Mouse (Mus musculus) forebrain, embryonic 15.5 days (tissue): ENCODE measurements around the gene Bbs7. TPM values are rescaled to one million over a fixed set of nuclear protein-coding genes. Genes with fewer than 3 reads are reported as not detected.

Experiments
- ATAC-seq: fragments of 200-750 bp; cut with Nextera tagmentation; replicated peaks from 2 replicates; pipeline ENCODE4 v1.8.0; 2017; ENCODE audit warnings: mild to moderate bottlenecking, moderate TSS enrichment, moderate library complexity
- H3K27ac ChIP-seq: fragments of 300-500 bp; sonication (generic); replicated peaks from 2 replicates; pipeline ENCODE4 v1.5.1; 2015; ENCODE audit warnings: mild to moderate bottlenecking, inconsistent platforms
- H3K27me3 ChIP-seq: fragments of 300-500 bp; sonication (generic); 2 replicates; pipeline ENCODE4 v1.6.1; 2015; ENCODE audit warnings: inconsistent platforms
- H3K36me3 ChIP-seq: fragments of 300-500 bp; sonication (generic); 2 replicates; pipeline ENCODE4 v1.6.1; 2015; ENCODE audit warnings: mild to moderate bottlenecking, inconsistent platforms
- H3K4me1 ChIP-seq: fragments of 300-500 bp; sonication (generic); 2 replicates; pipeline ENCODE4 v1.6.1; 2015; ENCODE audit warnings: inconsistent platforms
- H3K4me2 ChIP-seq: fragments of 300-500 bp; sonication (generic); replicated peaks from 2 replicates; pipeline ENCODE4 v1.6.1; 2015; ENCODE audit warnings: mild to moderate bottlenecking, inconsistent platforms
- H3K4me3 ChIP-seq: fragments of 300-500 bp; sonication (generic); 2 replicates; pipeline ENCODE4 v1.5.1; 2015; ENCODE audit warnings: mild to moderate bottlenecking, inconsistent platforms
- H3K9ac ChIP-seq: fragments of 300-500 bp; sonication (generic); replicated peaks from 2 replicates; pipeline ENCODE4 v1.6.1; 2015; ENCODE audit warnings: mild to moderate bottlenecking, inconsistent platforms
- H3K9me3 ChIP-seq: fragments of 300-500 bp; sonication (generic); 2 replicates; pipeline ENCODE4 v1.6.1; 2016; ENCODE audit warnings: inconsistent platforms
- WGBS: fragments of 180-500 bp; shearing (Covaris S2); methylation state at CpG from one replicate; pipeline ENCODE4 v1.1.7; 2015; ENCODE audit warnings: mixed read lengths; 5-methylcytosine and 5-hydroxymethylcytosine counted together
- polyA plus RNA-seq: library from polyadenylated mRNA; unstranded; fragments of >200 nt; fragmentation: Nextera tagmentation; extraction: Ambion mirVana; gene quantifications from 2 replicates; pipeline ENCODE4 v1.2.1, GENCODE M21; 2015

Bbs7 gene
- polyA plus RNA-seq, 1 experiment from 2014 or later = 20.1 TPM

GRCm38 (mm10) chr3:36541399-36541798 lies 71.9 kb downstream of the Bbs7 start:
- Histone ChIP-seq H3K9me3 (no peaks in the 10 kb centered on the region), H3K4me3 (no peak overlapping the region), H3K27me3 (no peaks in the 10 kb centered on the region), H3K36me3 (no peaks in the 10 kb centered on the region), H3K4me1 (no peaks in the 10 kb centered on the region), H3K9ac (no peak overlapping the region), H3K4me2 (no peak overlapping the region), H3K27ac (no peak overlapping the region)
- 91% methylated on average over 2 of the region's 2 CpGs for WGBS
- ATAC-seq = no peak

DNA sequence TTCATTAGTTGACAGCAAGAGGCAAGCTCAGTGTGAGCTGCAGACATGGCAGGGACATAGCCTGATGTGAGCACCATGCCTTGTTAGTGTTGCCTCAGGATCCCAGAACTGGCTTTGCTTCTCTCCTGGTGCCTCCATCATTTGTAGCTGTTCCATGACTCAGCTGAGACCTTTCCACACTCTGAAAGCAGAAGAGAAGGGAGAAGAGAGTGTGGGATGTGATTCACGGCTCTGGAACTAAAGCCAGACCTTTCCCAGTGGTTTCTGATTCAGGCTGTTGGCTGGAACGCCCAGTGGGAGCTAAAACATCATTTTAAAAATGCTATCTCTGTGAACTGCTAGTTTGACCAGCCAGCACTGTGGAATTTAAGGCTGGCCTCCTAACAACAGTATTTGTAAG lies 72.5 kb downstream of the Bbs7 start:
- no peak for ATAC-seq
- Histone ChIP-seq H3K9ac (no peak overlapping the region), H3K27me3 (no peaks in the 10 kb centered on the region), H3K27ac (no peak overlapping the region), H3K36me3 (no peaks in the 10 kb centered on the region), H3K9me3 (no peaks in the 10 kb centered on the region), H3K4me2 (no peak overlapping the region), H3K4me3 (no peak overlapping the region), H3K4me1 (no peaks in the 10 kb centered on the region)
- 68% methylated on average over 2 of the region's 2 CpGs for WGBS

DNA sequence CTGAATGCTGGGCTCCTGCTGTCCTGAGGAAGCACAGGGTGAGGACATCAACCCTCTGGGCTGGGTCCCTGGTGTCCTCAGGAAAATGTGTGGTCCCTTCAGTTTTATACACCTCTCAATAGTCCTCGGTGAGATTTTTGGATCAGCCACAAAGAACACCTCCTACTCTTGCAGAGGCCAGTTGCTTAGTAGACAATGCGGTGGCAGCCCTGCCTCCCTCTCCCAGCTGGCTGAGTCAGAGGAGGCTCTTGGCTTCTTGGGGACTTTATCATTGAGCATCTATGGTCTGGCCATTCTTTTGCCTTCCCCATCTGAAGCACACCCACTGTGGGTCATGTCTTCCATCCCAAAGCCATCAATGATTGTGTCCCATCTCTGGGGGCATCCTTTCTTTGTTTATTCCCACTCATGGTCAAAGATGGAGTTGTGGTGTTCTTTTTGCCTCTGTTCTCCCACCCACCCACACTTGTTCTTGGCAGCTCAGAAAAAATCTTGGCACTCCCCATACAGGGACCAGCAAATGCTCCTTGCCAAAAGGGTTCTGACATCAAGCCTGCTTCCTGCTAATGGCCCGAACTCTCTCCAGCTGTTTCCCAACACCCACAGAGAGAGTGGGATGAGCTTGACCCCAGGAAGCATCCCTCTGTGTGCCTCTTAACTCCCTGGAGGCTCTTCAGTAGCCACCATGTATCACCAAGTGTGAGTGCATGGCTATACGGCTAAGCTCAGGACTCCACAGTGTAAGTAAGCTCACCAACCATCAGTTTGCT lies 75.4 kb downstream of the Bbs7 start:
- Histone ChIP-seq H3K9ac (no peak overlapping the region), H3K4me1 (no peaks in the 10 kb centered on the region), H3K4me3 (no peak overlapping the region), H3K36me3 (no peaks in the 10 kb centered on the region), H3K9me3 (no peaks in the 10 kb centered on the region), H3K27me3 (no peaks in the 10 kb centered on the region), H3K27ac (no peak overlapping the region), H3K4me2 (no peak overlapping the region)
- 88% methylated on average over 4 of the region's 4 CpGs for WGBS
- no peak for ATAC-seq

GRCm38 (mm10) chr3:36536041-36536440 lies 77.2 kb downstream of the Bbs7 start:
- ATAC-seq = no peak
- 91% methylated on average over 12 of the region's 12 CpGs for WGBS

GRCm38 (mm10) chr3:36533201-36533672 lies 80.0 kb downstream of the Bbs7 start:
- WGBS = 0% methylated on average over 1 of the region's 1 CpGs
- peaks cover 21% of the 10 kb centered on the region for H3K4me1 ChIP-seq
- H3K27ac ChIP-seq = no peak overlapping the region
- no peaks in the 10 kb centered on the region for H3K9me3 ChIP-seq
- no peaks in the 10 kb centered on the region for H3K36me3 ChIP-seq
- H3K4me2 ChIP-seq = no peak overlapping the region
- H3K4me3 ChIP-seq = no peak overlapping the region
- H3K9ac ChIP-seq = no peak overlapping the region
- H3K27me3 ChIP-seq = no peaks in the 10 kb centered on the region
- ATAC-seq = no peak

More at GRCm38 (mm10) chr3:36536041-36536440, 77.2 kb downstream of the Bbs7 start:
- H3K4me1 ChIP-seq = peaks cover 12% of the 10 kb centered on the region
- no peak overlapping the region for H3K4me2 ChIP-seq
- no peak overlapping the region for H3K4me3 ChIP-seq
- no peaks in the 10 kb centered on the region for H3K9me3 ChIP-seq
- no peaks in the 10 kb centered on the region for H3K27me3 ChIP-seq
- no peak overlapping the region for H3K9ac ChIP-seq
- no peak overlapping the region for H3K27ac ChIP-seq
- H3K36me3 ChIP-seq = no peaks in the 10 kb centered on the region

- WGBS = 40% methylated on average over 7 of the region's 7 CpGs
- peaks cover 21% of the 10 kb centered on the region for H3K4me1 ChIP-seq
- H3K27me3 ChIP-seq = no peaks in the 10 kb centered on the region
- H3K36me3 ChIP-seq = no peaks in the 10 kb centered on the region
- no peak overlapping the region for H3K27ac ChIP-seq
- H3K4me2 ChIP-seq = no peak overlapping the region
- H3K9me3 ChIP-seq = no peaks in the 10 kb centered on the region
- no peak overlapping the region for H3K9ac ChIP-seq
- ATAC-seq = no peak
- H3K4me3 ChIP-seq = no peak overlapping the region
Measured at GRCm38 (mm10) chr3:36532738-36533137, 80.5 kb downstream of the Bbs7 start.

DNA sequence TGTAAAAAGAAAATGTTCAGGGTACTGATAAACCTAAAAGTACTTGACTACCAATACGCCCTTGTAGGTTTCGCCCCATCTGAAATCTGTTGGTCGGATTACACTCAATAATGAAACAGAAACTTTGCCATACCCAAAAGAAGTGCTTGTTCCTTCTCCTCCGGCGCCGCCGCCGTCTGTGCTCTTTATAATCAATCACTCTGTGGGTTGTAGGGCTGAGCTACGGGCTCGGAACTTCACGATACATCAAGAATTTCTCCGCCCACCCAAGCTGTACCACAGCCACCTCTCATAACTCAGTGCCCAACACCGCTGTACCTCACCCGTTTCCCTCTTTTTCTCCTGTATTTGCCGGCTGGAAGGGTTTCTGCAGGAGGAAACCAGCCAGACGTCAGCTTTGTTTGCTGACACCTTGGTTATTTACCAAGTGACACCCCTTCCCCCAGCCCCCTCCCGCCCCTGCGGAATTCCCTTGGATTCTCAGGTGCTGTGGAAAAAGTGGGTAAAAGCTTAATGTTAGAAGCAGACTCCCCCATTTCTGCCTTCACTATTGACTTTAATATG lies 81.2 kb downstream of the Bbs7 start:
- WGBS = 21% methylated on average over 18 of the region's 18 CpGs
- no peak for ATAC-seq
- Histone ChIP-seq H3K36me3 (no peaks in the 10 kb centered on the region), H3K9ac (no peak overlapping the region), H3K4me1 (peaks cover 21% of the 10 kb centered on the region), H3K9me3 (no peaks in the 10 kb centered on the region), H3K4me2 (peak overlapping the region; percentile 25), H3K4me3 (peak overlapping the region; percentile 19), H3K27me3 (no peaks in the 10 kb centered on the region), H3K27ac (no peak overlapping the region)

DNA sequence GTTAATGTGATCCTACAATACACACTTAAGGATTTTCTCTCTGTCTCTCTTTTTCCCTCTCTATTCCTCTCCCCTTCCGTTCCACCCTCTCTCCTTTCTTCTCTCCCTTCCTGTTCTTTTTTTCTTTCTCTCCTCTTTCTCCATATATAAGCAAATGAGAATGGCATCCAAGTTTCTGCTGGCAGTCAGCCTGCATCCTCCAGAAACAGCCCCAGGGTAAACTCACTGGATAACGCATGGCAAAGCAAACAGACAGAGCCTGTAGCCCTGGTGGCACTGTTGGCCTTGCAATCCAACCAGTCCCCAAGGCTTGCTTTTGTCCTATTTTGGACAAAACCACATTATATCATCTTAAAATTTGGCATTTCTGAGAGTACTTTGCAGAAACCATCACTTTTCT lies 82.0 kb downstream of the Bbs7 start:
- Histone ChIP-seq H3K9ac (no peak overlapping the region), H3K4me1 (peaks cover 21% of the 10 kb centered on the region), H3K36me3 (no peaks in the 10 kb centered on the region), H3K27ac (no peak overlapping the region), H3K4me2 (no peak overlapping the region), H3K4me3 (no peak overlapping the region), H3K9me3 (no peaks in the 10 kb centered on the region), H3K27me3 (no peaks in the 10 kb centered on the region)
- WGBS = 19% methylated on average over 2 of the region's 2 CpGs
- ATAC-seq = peak; percentile 32; the same call in 1 of the 2 replicates

- Histone ChIP-seq H3K9me3 (no peaks in the 10 kb centered on the region), H3K36me3 (no peaks in the 10 kb centered on the region), H3K27me3 (no peaks in the 10 kb centered on the region), H3K4me2 (no peak overlapping the region), H3K9ac (no peak overlapping the region), H3K4me3 (no peak overlapping the region), H3K27ac (no peak overlapping the region), H3K4me1 (peaks cover 21% of the 10 kb centered on the region)
- peak; percentile 59 for ATAC-seq
- 73% methylated on average over 5 of the region's 5 CpGs for WGBS
Measured at GRCm38 (mm10) chr3:36530781-36531180, 82.5 kb downstream of the Bbs7 start.

- H3K27ac ChIP-seq = no peak overlapping the region
- no peaks in the 10 kb centered on the region for H3K27me3 ChIP-seq
- peaks cover 21% of the 10 kb centered on the region for H3K4me1 ChIP-seq
- WGBS = 66% methylated on average over 6 of the region's 6 CpGs
- H3K4me2 ChIP-seq = no peak overlapping the region
- no peak overlapping the region for H3K4me3 ChIP-seq
- no peak overlapping the region for H3K9ac ChIP-seq
- ATAC-seq = peak; percentile 89
- no peaks in the 10 kb centered on the region for H3K36me3 ChIP-seq
- no peaks in the 10 kb centered on the region for H3K9me3 ChIP-seq
Measured at GRCm38 (mm10) chr3:36530345-36530744, 82.9 kb downstream of the Bbs7 start.

- Histone ChIP-seq H3K9me3 (no peaks in the 10 kb centered on the region), H3K27ac (no peak overlapping the region), H3K36me3 (no peaks in the 10 kb centered on the region), H3K27me3 (no peaks in the 10 kb centered on the region), H3K4me2 (no peak overlapping the region), H3K9ac (no peak overlapping the region), H3K4me3 (no peak overlapping the region), H3K4me1 (peaks cover 5% of the 10 kb centered on the region)
- no peak for ATAC-seq
- 88% methylated on average over 3 of the region's 3 CpGs for WGBS
Measured at GRCm38 (mm10) chr3:36524466-36524865, 88.8 kb downstream of the Bbs7 start.
